Mouse (Mus musculus) cerebellum, adult 11-12 months (tissue): ENCODE measurements around the gene Hbp1.
A peak's percentile ranks its signal among the peaks of the same experiment; 100 is the strongest.

Source experiments
- DNase-seq: peaks from one replicate; pipeline ENCODE4 v3.0.0; 2022

The Hbp1 gene

DNA sequence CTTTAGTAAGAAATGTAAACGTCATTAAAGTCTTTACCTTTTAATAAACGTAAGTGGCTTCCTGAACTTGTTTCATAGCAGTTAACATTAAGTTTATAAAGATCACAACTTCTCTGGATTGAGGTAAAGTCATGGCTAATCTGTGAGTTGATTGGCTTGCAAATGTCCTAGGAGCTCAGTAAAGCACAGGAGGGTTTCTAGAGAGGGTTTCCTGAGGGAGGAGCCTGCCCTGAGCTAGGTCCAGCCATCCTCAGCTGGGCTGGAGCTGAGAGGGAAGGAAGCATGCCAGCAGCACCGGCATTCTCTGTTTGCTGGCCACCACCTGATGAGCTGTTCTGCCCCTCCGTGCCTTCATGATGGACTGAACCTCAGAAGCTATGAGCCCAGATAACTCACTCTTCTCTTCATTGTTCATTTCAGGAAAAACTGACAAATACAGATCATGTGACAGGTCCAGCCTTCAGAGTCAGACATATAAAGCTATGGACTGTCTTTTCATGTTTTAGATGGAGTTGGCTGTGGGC lies 49.9 kb downstream of the Hbp1 start:
- no peak for DNase-seq

GRCm38 (mm10) chr12:31897456-31897855 lies 52.9 kb downstream of the Hbp1 start:
- DNase-seq: peak; percentile 94

- DNase-seq: peak; percentile 93
Observed at GRCm38 (mm10) chr12:31896986-31897385, 53.3 kb downstream of the Hbp1 start.

DNA sequence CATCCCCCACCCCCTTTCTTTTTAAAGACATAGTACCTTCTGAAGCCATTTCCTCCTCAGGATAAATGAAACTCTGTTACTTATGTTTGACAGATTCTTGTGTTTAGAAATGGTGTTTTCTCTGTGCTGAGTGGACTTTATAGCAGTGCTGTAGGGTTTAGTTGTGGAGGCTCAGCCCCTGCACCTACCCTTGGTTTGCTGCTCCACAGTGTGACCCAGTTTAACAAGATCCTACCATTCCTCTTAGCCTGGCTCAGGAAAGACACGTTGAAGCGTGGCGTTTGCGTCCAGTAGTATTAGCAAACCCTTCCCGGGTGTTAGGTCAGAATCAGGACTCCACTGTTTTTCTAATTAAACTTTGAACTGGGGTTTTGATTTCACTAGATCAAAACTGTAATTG lies 54.0 kb downstream of the Hbp1 start:
- no peak for DNase-seq

- DNase-seq: peak; percentile 79
Observed at GRCm38 (mm10) chr12:31895888-31896287, 54.4 kb downstream of the Hbp1 start.

DNA sequence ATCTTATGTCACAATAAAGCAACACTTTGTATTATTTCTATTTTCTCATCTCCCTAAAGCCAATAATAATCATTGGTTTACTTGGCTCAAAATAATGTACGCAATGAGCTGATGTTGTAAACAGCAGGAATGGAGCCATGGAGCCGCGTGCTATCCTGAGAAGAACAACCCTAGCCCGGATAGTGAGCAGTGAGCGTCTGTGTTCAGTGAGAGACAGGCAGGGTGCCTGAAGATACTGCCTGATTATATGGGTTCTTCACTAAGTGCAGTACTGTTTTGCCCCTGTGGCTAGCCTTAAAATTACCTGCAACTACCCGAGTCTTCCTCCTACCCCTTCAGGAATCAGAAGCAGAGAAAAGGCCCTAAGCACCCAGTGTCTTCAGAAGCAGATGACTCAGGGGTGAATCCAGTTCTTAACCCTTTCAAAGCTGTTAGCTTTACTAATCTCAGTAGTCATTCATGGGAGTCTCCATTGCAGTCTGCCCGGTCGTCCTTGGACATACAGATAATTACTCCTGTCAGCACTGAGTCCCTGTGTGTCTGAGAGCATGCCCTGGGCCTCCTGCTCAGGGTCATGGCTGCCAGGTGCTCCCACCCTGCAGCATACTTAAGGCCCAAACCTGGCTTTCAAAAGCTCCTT lies 55.1 kb downstream of the Hbp1 start:
- DNase-seq: no peak

DNA sequence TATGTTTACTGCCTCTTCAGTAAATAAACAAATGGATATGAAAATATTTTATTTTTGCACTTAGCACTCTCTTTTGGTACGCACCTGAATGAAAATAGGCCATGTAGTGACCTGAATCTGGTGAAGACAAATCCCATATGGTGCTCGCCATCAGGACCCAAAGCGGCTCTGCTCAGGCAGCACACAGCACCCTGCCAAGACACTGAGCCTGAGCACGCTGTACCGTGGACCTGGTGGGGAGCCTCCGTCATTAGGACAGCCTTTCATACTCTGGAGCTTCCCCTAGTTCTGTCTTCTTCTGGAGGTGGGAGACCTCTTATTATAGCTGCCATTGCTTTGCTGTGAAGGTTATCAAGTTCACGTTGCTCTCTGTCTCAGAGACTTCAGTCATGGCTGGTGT lies 57.6 kb downstream of the Hbp1 start:
- peak; percentile 90 for DNase-seq

DNA sequence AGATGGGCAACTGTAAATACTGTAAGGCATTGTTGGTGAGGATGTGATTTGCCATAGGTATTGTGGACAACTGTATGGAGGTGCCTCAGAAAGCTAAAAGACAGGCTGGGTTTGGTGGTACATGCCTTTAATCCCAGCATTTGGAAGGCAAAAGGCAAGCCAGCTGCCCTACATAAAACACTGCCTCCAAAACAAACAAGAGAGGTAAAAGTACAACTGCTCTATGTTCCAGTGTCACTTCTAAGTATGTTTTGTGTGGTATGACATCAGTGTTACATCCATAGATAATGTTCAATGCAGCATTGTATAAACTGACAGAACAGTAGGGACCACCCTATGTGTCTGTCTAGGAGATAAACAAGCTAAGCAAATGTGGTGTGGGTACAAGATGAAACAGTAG lies 58.3 kb downstream of the Hbp1 start:
- DNase-seq: no peak

DNA sequence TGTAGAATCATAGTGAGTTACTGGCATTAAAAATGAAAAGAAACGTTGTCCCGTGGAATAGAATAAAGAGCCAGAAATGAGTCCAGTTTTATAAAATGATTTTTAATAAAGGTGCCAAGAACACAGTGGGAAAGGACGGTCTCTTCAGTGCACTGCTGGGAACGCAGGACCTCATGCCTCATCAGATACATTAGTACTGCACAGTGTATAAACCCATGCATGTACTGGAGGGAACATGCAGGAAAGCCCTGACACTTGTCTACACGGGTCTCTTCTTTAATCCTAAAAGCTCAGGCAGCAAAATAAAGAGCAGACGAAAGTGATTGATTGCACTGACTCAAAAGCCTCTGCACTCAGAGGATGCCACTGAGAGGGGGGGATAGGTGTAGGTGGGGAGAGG lies 59.6 kb downstream of the Hbp1 start:
- DNase-seq: no peak

DNA sequence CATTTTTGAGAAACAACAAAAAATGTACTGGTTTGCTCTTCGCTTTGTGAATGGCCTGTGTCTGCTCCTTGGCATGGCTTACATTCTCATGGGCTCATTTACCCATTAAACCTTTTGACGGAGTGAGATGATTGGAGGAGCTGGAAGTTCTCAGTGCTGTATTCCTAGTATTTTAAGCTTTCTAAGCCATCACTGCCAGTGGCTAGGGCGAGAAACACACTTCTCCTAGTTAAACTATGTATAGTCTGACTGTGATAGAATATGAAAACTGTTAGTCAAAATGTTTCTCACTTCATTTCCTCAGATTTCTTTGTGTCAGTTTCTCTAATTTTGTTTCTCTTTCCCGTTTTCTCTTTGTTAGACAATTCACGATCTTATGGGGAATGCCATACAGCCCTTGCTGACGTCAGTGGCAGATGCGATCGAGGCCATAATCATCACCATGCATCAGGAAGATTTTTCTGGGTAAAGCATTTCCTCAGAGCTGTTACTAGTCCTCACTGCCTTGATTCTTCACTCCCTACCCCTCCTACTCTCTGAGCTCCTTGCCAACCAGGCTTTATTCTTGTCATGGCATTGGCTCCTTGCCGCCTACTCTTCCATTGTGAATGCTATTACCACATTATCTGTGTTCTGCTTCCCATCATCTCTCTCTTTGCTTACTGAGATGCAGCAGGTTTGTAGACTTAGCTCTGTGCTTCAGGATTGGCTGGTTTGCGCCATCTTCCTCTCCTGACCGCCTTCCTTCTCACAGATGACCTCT lies 64.3 kb downstream of the Hbp1 start:
- DNase-seq: no peak

GRCm38 (mm10) chr12:31885084-31885483 lies 65.3 kb downstream of the Hbp1 start:
- no peak for DNase-seq

GRCm38 (mm10) chr12:31884365-31884764 lies 66.0 kb downstream of the Hbp1 start:
- DNase-seq: no peak

DNA sequence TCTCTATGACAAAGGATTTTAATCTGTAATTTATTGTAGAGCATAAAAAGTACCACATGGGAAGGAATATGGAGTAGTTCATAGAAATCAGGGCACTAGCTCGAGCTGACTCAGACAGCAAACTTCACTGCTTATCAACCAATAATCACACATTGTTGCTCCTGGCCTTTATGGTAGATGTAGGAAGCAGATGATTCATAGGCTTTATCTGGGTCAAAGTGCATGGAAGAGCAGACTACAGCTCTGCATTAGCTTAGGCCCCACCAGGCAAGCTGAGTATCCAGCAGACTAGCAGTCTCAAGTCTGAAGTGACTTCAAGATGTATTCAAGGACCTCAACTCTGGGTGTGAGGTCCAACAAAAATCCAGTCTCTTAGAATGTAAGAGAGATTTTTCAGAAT lies 67.6 kb downstream of the Hbp1 start:
- DNase-seq: no peak

- DNase-seq: no peak
Observed at GRCm38 (mm10) chr12:31876775-31877174, 73.6 kb downstream of the Hbp1 start.
